Mouse (Mus musculus) thymus, postnatal 4 days (tissue): Measurements from ENCODE around the gene Gatm.

Experiments
- DNase-seq: peaks from one replicate; pipeline ENCODE4 v3.0.0; 2021

Gene Gatm

DNA sequence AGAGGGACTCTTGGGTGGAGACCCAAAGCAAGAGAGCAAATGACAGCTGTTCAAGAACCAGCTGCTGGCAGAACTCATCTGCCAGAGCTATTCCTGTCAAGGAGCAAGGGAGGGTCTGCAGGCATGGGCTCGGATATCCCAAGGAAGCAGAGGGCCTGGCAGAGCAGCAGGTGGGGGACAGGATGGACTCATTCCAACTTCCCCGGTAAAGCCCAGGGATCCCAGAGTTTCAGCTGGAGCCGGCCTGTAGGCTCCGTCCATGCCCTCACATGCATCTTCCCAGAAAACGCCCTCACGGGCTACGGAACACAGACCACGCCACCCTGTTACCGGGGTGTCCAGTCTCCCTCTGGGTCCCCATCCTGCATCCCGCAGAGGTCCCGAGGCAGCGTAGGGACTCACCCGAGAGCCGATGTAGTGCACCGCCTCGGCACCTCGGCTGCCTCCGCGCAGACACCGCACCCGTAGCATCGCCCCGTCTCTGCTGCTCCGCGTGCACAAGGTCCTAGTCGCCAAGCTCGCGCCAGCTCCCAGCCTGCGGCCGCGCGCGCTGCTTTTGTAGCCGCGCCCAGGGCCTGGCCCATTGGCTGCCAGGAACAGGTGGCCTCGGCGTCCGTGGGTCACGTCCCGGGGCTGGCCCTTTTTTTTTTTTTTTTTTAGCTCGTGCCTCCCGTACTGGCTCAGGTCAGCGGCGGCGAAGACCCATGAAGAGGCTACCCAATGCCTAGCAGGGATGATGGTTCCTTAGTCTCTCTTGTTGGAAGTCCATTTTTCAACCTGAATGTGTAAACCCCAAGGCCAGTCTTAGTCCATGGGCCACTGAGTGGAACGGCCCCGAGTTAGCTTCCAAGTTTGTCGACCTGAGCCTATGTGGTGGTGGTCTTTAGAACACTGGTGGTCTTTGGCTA lies at the start of gene Gatm:
Gene Gatm (minus strand): TSS at position 558 of the 908 bp plus-strand sequence.
- DNase-seq = peak; percentile 54

DNA sequence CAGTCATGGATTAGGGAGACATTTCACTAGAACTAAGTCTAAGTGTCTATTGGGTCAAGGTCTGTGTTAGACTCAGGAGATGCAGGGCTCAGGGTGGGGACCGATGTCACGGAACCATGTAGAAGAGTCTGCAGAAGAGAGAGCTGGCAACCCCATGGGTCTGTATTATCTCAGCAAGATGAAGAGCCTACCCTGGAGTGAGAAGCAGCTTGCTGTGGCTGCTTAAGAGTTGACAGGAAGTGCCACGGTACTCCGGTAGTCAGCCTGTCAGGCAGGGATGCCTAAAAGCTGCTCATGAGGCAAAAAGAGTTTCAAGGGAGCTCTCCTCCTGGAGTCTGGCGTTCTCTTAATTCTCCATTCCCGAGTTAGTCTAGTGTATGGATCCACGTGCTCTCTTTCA lies 48.7 kb upstream of the Gatm start:
- peak; percentile 49 for DNase-seq

DNA sequence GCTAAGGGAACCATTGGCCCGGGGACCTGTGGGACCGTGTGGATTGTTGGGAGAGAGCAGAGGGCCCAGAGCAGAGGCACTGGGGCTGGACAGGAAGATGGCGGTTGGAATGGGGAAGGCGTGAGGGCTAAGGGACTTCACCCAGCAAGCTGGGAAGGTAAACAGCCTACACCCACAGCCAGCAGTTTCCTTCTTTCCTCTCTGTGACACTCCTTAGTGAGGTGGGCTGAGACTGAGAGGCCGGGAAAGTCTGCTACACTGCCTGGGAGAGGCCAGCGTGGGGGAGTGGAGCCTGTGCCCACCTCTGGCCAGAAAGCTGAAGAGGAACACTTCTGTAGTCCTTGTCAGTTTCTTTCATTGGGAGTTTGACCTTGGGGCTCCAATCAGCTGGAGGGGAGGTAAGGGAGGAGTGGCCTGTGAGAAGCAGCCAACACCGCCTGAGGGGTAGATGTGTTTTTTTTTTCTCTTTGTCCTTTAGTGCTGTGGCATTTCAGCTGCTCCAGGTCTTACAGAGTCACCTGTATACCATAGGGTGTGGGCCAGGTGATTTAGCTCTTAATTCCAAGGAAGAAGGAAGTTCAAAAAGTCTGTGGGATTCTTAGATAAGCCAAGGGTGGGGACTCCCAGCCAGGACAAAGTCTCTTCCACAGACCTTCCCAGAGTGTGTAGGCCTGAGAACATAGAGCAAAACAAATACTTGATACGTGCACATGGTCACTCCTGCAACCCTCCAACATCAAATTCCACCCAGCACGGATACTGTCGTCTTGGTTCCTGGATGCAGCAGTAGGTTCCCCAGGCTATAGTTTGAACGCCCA lies 46.8 kb upstream of the Gatm start:
- DNase-seq = no peak

- DNase-seq = no peak
Measured at GRCm38 (mm10) chr2:122656767-122657166, 45.7 kb upstream of the Gatm start.

- no peak for DNase-seq
Measured at GRCm38 (mm10) chr2:122656052-122656451, 44.9 kb upstream of the Gatm start.

DNA sequence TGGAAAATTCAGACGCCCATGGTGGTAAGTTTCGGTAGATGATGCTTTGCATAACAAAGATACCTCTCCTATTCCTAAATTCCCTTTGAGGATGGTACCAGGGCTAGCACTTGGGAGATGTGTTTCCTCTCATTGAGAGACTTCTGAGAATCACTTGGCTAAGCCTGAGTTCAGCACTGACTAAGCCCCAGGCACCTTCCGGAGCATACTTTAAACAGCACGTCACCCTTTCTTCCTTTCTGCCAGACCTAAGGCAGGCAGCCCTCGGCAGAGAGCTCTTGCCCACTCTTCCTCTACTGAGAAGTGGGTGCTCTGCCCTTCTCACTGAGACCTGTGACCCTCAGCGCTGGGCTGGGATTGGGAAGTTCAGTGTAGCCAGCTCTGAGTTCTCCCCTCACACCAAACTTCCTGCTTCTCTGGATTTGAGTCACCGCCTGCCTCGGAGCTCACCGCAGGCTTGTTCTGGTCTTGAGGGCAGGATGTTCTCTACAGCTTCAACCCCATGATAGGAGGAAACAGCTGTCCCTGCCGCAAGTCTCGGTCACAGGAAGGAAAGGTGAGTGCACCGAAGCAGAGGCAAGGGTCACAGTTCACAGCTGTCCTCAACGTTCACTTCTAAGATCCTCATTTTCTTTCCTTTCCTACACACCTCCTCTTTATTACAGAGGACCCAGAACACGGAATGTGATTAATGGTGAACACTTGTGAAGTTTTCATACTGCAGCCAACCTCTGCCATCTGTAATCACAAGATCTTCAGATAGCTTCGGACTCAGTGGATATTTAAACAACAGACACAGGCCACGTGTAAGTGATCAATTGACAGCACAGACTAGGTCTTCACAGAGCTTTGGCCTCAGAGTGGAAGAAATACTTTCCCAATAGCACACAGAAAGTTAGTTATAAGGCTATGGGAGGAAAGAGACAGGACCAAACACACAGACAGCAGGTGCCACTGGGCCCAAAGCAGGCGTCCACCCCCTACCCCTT lies 41.3 kb upstream of the Gatm start:
- peak; percentile 80 for DNase-seq

- DNase-seq = no peak
Measured at GRCm38 (mm10) chr2:122638673-122639072, 27.6 kb upstream of the Gatm start.

- no peak for DNase-seq
Measured at GRCm38 (mm10) chr2:122638029-122638428, 26.9 kb upstream of the Gatm start.

DNA sequence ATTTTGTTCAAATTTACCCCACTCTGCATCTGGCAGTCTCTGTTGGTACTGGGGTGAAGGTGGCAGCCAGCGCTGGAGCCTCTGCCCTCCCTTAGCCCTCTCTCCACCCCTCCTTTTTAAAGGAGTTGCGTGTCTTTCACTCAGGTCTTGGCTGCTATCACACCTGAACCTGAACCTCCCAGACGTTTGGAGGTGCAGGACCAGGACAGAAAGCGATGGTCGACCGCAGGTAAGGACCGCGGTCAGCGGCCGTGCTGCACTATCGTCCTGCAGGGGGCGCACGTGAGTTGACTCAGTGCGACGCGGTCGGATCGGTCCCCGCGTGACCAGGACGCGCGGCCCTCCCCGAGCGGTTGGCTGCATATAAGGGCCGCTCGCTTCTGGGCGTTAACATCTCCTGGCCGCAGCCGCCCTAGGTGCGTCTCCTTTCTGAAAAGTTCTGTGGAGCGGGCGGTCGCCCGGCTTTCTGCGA lies 26.5 kb upstream of the Gatm start:
- peak; percentile 91 for DNase-seq

GRCm38 (mm10) chr2:122636686-122637085 lies 25.6 kb upstream of the Gatm start, which contains the start of gene AA467197:
AA467197 (plus strand) TSS chr2:122636986.
- no peak for DNase-seq

- DNase-seq = peak; percentile 61
Measured at GRCm38 (mm10) chr2:122631226-122631801, 20.2 kb upstream of the Gatm start.

- DNase-seq = peak; percentile 88
Measured at GRCm38 (mm10) chr2:122630465-122631225, 19.5 kb upstream of the Gatm start.

- DNase-seq = no peak
Measured at GRCm38 (mm10) chr2:122629871-122630270, 18.8 kb upstream of the Gatm start.

GRCm38 (mm10) chr2:122628976-122629375 lies 17.9 kb upstream of the Gatm start:
- peak; percentile 68 for DNase-seq

DNA sequence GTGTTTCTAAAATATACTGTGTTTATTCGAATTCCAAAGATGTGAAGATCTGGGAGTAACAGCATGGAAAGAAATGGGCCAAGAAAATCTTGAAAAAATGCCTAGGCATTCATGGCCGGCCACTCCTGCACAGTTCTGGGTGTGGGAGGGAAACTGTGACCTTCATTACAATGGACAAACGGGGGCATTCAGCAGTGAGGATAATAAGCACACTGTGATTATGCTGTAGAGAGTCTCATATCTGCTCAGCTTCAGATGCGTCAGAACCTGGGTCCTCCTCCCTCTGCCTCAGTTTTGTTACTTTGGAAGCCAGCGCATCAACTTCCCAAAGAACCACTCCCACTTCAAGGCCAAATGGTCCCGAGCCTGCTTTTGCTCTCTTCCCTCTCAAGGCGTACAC lies 14.8 kb upstream of the Gatm start:
- DNase-seq = no peak

DNA sequence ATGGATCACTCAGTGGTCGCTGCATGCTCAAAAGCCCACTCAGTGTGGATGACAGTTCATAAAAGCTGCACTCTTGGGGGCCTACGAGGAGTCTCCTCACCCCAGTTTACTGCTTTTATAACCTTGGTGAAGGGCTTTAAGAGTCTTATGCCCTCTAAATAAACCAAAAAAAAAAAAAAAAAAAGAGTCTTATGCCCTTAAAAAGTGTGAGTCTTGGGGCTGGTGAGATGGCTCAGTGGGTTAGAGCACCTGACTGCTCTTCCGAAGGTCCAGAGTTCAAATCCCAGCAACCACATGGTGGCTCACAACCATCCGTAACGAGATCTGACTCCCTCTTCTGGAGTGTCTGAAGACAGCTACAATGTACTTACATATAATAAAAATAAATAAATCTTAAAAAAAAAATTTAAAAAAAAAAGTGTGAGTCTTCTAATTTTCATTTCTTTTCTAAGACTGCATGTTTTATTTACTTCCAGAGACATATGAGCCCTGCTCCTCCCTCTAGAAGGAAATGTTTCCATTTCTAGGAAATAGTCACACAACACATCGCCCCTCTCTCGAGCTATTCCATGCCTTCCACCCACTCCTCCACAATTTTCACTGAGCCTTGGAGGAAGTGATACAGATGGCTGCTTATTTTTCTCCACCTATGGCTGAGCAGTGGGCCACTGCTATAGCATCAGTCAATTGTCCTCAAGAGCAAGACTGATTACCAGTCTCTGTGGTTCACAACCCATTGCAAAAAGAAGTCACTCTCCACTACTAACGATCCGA lies 10.4 kb upstream of the Gatm start:
- DNase-seq = no peak

- no peak for DNase-seq
Measured at GRCm38 (mm10) chr2:122618719-122619118, 7.6 kb upstream of the Gatm start.

DNA sequence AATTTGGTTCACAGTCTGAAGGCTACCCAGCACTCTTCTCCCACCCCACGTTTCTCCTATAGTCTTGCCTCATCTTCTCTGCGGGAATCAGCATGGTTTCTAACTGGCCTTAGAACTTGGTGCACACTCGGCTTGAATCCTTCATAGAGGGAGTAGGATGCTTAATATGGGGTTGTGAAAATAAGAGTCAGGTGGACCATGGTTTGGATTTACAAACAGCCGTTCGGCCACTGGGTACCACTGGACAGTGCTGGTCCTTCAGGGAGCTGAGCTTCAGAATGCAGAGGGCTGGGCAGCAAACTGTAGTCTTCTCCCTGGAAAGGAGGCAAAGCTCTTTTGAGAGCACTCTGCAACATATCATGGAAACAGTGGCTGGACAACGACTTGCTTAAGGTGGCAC lies 6.7 kb upstream of the Gatm start:
- no peak for DNase-seq

- no peak for DNase-seq
Measured at GRCm38 (mm10) chr2:122616237-122616636, 5.1 kb upstream of the Gatm start.

GRCm38 (mm10) chr2:122611654-122611973 lies 511 bp upstream of the Gatm start:
- no peak for DNase-seq

DNA sequence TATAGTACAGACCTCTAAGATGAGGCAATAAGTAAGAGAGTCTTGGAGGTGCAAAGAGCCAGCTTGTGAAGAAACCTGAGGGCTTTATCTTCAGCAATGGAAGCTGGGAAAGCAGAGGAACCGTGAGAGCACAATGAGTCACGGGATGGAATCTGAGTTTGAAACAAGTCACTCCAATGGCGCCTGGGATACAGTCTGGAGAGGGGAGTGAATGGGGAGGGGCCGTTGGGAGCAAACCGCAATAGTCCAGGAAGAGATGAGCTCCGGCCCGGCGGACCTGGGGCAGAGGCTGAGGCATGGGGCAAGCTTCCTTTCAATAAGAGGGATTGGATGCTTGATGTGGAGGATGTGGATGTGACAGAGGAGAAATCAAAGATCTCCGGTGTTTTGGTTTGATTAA lies 2.3 kb downstream of the Gatm start:
- no peak for DNase-seq
